Mouse (Mus musculus): ENCODE results near the gene Smco4.

GRCm38 (mm10) chr9:15510557-15511310, 17.5 kb downstream of the Smco4 start:
- TF ChIP-seq E2F4 (IDR thresholded peaks at IDR 0.05; ENCODE audit: insufficient read depth) (no peak), POLR2A (IDR thresholded peaks at IDR 0.05; ENCODE audit: insufficient read length, low read depth) (no peak), MYOD1 (IDR thresholded peaks at IDR 0.05; ENCODE audit: control insufficient read depth in 1 of 3, insufficient read length in 2 of 3, low read depth in 2 of 3) (peak in 1 of 3 experiments; percentile 7), TCF12 (IDR thresholded peaks at IDR 0.05; ENCODE audit: insufficient read depth, poor library complexity, severe bottlenecking) (no peak), TCF3 (IDR thresholded peaks at IDR 0.05; ENCODE audit: insufficient read length, low read depth) (no peak)

Data from myocyte (in vitro differentiated cells).